Mouse (Mus musculus): ENCODE measurements around the gene Mrps2. TPM values are rescaled to one million over a fixed set of nuclear protein-coding genes. Genes with fewer than 3 reads are reported as not detected.

Gene Mrps2
- polyA plus RNA-seq (2012; rRNA removed) (55.6 and 62.0 TPM in 2 replicates), polyA plus RNA-seq (2014; fragmentation: Nextera tagmentation; extraction: Ambion mirVana) (51.8 and 54.9 TPM in 2 replicates)

DNA sequence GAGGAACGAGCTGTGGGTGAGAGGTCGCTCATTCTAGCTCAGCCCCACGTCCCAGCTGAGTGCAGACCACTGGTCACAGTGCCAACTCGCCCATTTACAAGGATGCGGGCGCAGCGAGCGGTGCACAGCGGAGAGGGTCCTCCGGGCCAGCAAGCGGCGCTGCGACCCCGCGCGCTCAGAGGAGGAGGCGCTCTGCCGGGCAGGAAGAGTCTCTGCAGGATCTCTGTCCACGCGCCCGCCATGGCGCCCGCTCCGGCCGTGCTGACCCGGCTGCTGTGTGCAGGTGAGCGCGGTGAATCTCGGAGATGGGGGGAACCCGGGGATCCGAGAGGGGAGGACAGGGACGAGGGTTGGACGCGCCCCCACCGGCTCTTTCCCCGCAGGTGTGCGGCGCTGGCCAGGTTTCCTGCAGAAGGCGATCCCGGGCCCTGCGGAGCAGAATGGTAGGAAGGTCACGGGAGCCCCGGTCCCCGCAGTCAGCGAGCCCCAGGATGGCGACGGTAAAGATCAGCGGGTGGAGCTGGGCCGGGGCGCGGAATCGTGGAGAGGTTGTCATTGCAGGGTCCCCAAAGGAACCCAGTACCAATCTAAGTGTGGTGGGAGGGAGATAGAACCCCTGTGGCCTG, at the start of gene Mrps2:
Gene Mrps2 (plus strand): TSS at position 207 of the 626 bp plus-strand sequence.
- peak within 1 kb of the TSS; percentile 64 for H3K4me3 ChIP-seq (replicated peaks; ENCODE audit: low read length)
- H3K27ac ChIP-seq (replicated peaks; ENCODE audit: low read depth, low read length): no peak within 1 kb of the TSS
- H3K27me3 ChIP-seq (ENCODE audit: control insufficient read depth, insufficient read depth, low read length): no peaks in the 10 kb centered on the region
- peak; percentile 91 for ATAC-seq (ENCODE audit: low FRiP score, low read depth)
- peak within 1 kb of the TSS; percentile 80 for H3K9ac ChIP-seq (ENCODE audit: low read depth, low read length, severe bottlenecking)
- H3K9me3 ChIP-seq (ENCODE audit: control insufficient read depth, low read length): no peaks in the 10 kb centered on the region
- H3K4me2 ChIP-seq (replicated peaks; ENCODE audit: low read depth, low read length, severe bottlenecking): peak within 1 kb of the TSS; percentile 76
- WGBS: under 1% methylated on average over 40 of the region's 52 CpGs
- DNase-seq (ENCODE audit: low spot score): peak; percentile 80
- H3K4me1 ChIP-seq (ENCODE audit: control insufficient read depth, insufficient read depth, low read length): peaks cover 9% of the 10 kb centered on the region
- peaks cover 35% of the 10 kb centered on the region for H3K36me3 ChIP-seq (ENCODE audit: control insufficient read depth, insufficient read depth, low read length)
- 0 out of 2 replicates have a peak, but pooled peaks have one; percentile 74 for TF ChIP-seq POLR2A (IDR thresholded peaks at IDR 0.05; ENCODE audit: borderline replicate concordance, extremely low read depth, insufficient read depth, insufficient read length)

DNA sequence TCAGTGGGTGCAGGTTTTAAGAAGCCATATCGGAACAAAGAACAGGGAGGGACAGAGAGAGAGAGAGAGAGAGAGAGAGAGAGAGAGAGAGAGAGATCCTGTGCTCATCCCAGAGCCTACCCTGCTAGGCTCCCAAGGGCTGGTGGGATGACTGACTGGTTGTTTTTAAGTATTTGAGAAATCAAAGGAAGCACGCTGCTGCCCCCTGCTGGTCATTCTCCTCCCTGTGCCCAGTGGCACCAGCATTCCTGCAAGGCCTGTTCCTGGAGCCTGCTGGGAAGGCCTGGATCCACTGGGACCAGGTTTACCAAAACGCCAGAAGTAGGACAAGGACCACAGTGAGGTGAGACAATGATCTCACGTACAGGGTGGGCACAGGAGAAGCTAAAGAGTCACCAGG, 48.0 kb upstream of the Mrps2 start:
- H3K4me3 ChIP-seq (replicated peaks; ENCODE audit: low read length): no peak overlapping the region
- no peaks in the 10 kb centered on the region for H3K27me3 ChIP-seq (ENCODE audit: control insufficient read depth, insufficient read depth, low read length)
- H3K4me1 ChIP-seq (ENCODE audit: control insufficient read depth, insufficient read depth, low read length): peaks cover 3% of the 10 kb centered on the region; the same call in 1 of the 2 replicates
- peak; percentile 50 for ATAC-seq (ENCODE audit: low FRiP score, low read depth)
- H3K9me3 ChIP-seq (ENCODE audit: control insufficient read depth, low read length): no peaks in the 10 kb centered on the region
- DNase-seq (ENCODE audit: low spot score): peak; percentile 94
- H3K4me2 ChIP-seq (replicated peaks; ENCODE audit: low read depth, low read length, severe bottlenecking): no peak overlapping the region
- no peak overlapping the region for H3K9ac ChIP-seq (ENCODE audit: low read depth, low read length, severe bottlenecking)
- no peak overlapping the region for H3K27ac ChIP-seq (replicated peaks; ENCODE audit: low read depth, low read length)
- no peaks in the 10 kb centered on the region for H3K36me3 ChIP-seq (ENCODE audit: control insufficient read depth, insufficient read depth, low read length)
- 14% methylated on average over 4 of the region's 4 CpGs for WGBS
- TF ChIP-seq POLR2A (IDR thresholded peaks at IDR 0.05; ENCODE audit: borderline replicate concordance, extremely low read depth, insufficient read depth, insufficient read length): no peak

DNA sequence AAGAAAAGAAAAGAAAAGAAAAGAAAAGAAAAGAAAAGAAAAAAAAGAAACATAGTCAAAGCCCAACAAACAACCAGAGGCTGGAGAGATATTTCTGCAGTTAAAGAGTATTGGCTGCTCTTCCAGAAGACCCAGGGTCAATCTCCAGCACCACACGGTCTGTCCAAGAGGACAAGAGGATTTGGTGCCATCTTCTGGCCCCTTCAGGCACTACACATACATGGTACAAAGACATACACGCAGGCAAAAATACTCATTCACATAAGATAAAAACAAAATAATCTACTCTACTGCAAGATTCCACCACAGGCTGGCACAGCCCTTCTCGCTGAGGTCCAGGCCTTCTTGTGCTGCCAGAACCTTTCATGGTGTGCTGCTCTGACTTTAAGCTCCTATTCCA, 44.7 kb upstream of the Mrps2 start:
- Histone ChIP-seq H3K4me3 (replicated peaks; ENCODE audit: low read length) (no peak overlapping the region), H3K27ac (replicated peaks; ENCODE audit: low read depth, low read length) (no peak overlapping the region), H3K9me3 (ENCODE audit: control insufficient read depth, low read length) (no peaks in the 10 kb centered on the region), H3K36me3 (ENCODE audit: control insufficient read depth, insufficient read depth, low read length) (no peaks in the 10 kb centered on the region), H3K9ac (ENCODE audit: low read depth, low read length, severe bottlenecking) (no peak overlapping the region), H3K4me1 (ENCODE audit: control insufficient read depth, insufficient read depth, low read length) (no peaks in the 10 kb centered on the region), H3K27me3 (ENCODE audit: control insufficient read depth, insufficient read depth, low read length) (no peaks in the 10 kb centered on the region), H3K4me2 (replicated peaks; ENCODE audit: low read depth, low read length, severe bottlenecking) (no peak overlapping the region)
- no peak for DNase-seq (ENCODE audit: low spot score)
- TF ChIP-seq POLR2A (IDR thresholded peaks at IDR 0.05; ENCODE audit: borderline replicate concordance, extremely low read depth, insufficient read depth, insufficient read length): no peak
- no peak for ATAC-seq (ENCODE audit: low FRiP score, low read depth)
- 44% methylated on average over 3 of the region's 3 CpGs for WGBS

DNA sequence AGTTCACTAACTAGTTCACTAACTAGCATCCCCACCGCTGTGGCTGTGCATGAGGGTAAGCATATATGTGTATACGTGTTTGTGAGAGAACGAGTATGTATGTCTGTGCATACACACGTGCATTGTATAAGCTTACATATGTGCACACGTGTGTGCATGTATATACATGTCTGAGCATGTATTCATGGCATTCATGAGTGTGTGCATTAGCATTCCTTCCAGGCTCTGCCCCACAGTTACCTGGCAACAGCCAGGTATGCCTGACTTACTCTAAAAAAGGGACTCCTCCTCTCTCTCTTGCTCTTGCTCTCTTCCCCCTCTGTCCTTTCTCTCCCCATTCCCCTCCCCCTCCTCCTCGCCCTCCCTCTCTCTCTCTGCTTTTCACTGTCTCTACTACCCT, 40.6 kb upstream of the Mrps2 start:
- Histone ChIP-seq H3K4me3 (replicated peaks; ENCODE audit: low read length) (no peak overlapping the region), H3K36me3 (ENCODE audit: control insufficient read depth, insufficient read depth, low read length) (no peaks in the 10 kb centered on the region), H3K4me1 (ENCODE audit: control insufficient read depth, insufficient read depth, low read length) (no peaks in the 10 kb centered on the region), H3K4me2 (replicated peaks; ENCODE audit: low read depth, low read length, severe bottlenecking) (no peak overlapping the region), H3K9ac (ENCODE audit: low read depth, low read length, severe bottlenecking) (no peak overlapping the region), H3K9me3 (ENCODE audit: control insufficient read depth, low read length) (no peaks in the 10 kb centered on the region), H3K27ac (replicated peaks; ENCODE audit: low read depth, low read length) (no peak overlapping the region), H3K27me3 (ENCODE audit: control insufficient read depth, insufficient read depth, low read length) (no peaks in the 10 kb centered on the region)
- no peak for DNase-seq (ENCODE audit: low spot score)
- WGBS: 83% methylated on average over 6 of the region's 6 CpGs
- ATAC-seq (ENCODE audit: low FRiP score, low read depth): no peak
- no peak for TF ChIP-seq POLR2A (IDR thresholded peaks at IDR 0.05; ENCODE audit: borderline replicate concordance, extremely low read depth, insufficient read depth, insufficient read length)

DNA sequence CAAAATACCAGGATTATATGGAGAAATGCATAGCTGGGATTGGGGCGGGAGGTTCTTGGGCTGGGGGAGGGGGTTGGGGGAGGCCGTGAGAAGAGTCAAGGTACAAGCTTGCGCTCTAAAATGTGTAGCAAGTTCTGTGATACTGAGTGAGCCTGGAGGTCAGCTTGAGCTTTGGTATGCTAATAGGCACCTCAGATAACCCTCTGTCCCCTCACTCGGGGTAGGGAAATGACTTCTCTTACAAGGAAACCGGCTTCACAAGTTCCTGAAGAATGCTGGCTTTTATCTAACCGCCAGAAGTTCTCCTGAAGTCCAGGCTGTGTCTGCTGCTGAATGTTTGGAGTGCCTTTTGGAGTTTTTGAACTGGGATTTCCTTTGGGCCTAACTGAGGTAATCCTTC, 37.0 kb upstream of the Mrps2 start:
- no peak for TF ChIP-seq POLR2A (IDR thresholded peaks at IDR 0.05; ENCODE audit: borderline replicate concordance, extremely low read depth, insufficient read depth, insufficient read length)
- no peak overlapping the region for H3K4me2 ChIP-seq (replicated peaks; ENCODE audit: low read depth, low read length, severe bottlenecking)
- H3K27ac ChIP-seq (replicated peaks; ENCODE audit: low read depth, low read length): no peak overlapping the region
- no peaks in the 10 kb centered on the region for H3K9me3 ChIP-seq (ENCODE audit: control insufficient read depth, low read length)
- 0 out of 2 replicates have a peak, but pooled peaks cover 2% of the 10 kb centered on the region for H3K4me1 ChIP-seq (ENCODE audit: control insufficient read depth, insufficient read depth, low read length)
- H3K36me3 ChIP-seq (ENCODE audit: control insufficient read depth, insufficient read depth, low read length): no peaks in the 10 kb centered on the region
- DNase-seq (ENCODE audit: low spot score): no peak
- no peak overlapping the region for H3K9ac ChIP-seq (ENCODE audit: low read depth, low read length, severe bottlenecking)
- WGBS: 47% methylated on average over 6 of the region's 6 CpGs
- no peak for ATAC-seq (ENCODE audit: low FRiP score, low read depth)
- no peaks in the 10 kb centered on the region for H3K27me3 ChIP-seq (ENCODE audit: control insufficient read depth, insufficient read depth, low read length)
- H3K4me3 ChIP-seq (replicated peaks; ENCODE audit: low read length): no peak overlapping the region

All from limb, embryonic 14.5 days (tissue).